Mouse (Mus musculus): ENCODE measurements at regions not wholly inside any gene's neighbourhood (a gene's known extent, or its start where the extent isn't known, plus 50 kb on each side); places are given as distances from the start of the nearest gene placed in this dataset.

GRCm38 (mm10) chr1:32866111-32866510 is 319.0 kb upstream of the Gm5415 start:
- H3K4me1 ChIP-seq (ENCODE audit: control insufficient read depth, insufficient read depth, low read length): no peaks in the 10 kb centered on the region
- H3K4me2 ChIP-seq (ENCODE audit: low read depth, low read length): no peak overlapping the region
- ATAC-seq (ENCODE audit: low read depth): no peak
- no peaks in the 10 kb centered on the region for H3K9me3 ChIP-seq (ENCODE audit: control insufficient read depth, low read length)
- no peaks in the 10 kb centered on the region for H3K27me3 ChIP-seq (ENCODE audit: control insufficient read depth, insufficient read depth, low read length)
- H3K36me3 ChIP-seq (ENCODE audit: control insufficient read depth, insufficient read depth, low read length): no peaks in the 10 kb centered on the region
- no peak overlapping the region for H3K4me3 ChIP-seq (ENCODE audit: low read depth, low read length)
- no peak overlapping the region for H3K9ac ChIP-seq (replicated peaks; ENCODE audit: low read depth, low read length)
- 90% methylated on average over 1 of the region's 1 CpGs for WGBS
- H3K27ac ChIP-seq (ENCODE audit: low read depth, low read length): no peak overlapping the region

GRCm38 (mm10) chr1:32858040-32858439 is 310.9 kb upstream of the Gm5415 start:
- Histone ChIP-seq H3K9me3 (ENCODE audit: control insufficient read depth, low read length) (no peaks in the 10 kb centered on the region), H3K27ac (ENCODE audit: low read depth, low read length) (no peak overlapping the region), H3K9ac (replicated peaks; ENCODE audit: low read depth, low read length) (no peak overlapping the region), H3K4me2 (ENCODE audit: low read depth, low read length) (no peak overlapping the region), H3K4me3 (ENCODE audit: low read depth, low read length) (no peak overlapping the region), H3K27me3 (ENCODE audit: control insufficient read depth, insufficient read depth, low read length) (no peaks in the 10 kb centered on the region), H3K36me3 (ENCODE audit: control insufficient read depth, insufficient read depth, low read length) (no peaks in the 10 kb centered on the region), H3K4me1 (ENCODE audit: control insufficient read depth, insufficient read depth, low read length) (no peaks in the 10 kb centered on the region)
- peak; percentile 80; the same call in 1 of the 2 replicates for ATAC-seq (ENCODE audit: low read depth)
- WGBS: 50% methylated on average over 1 of the region's 1 CpGs
